Mouse (Mus musculus) CD4-positive helper T cell, adult 2 months (primary cell): ENCODE data around the gene Ppp4r1.

Experiments
- DNase-seq: peaks from one replicate; pipeline ENCODE4 v3.0.0-alpha.2; 2012; ENCODE audit warnings: low read depth, missing footprints, low spot score

Gene Ppp4r1

DNA sequence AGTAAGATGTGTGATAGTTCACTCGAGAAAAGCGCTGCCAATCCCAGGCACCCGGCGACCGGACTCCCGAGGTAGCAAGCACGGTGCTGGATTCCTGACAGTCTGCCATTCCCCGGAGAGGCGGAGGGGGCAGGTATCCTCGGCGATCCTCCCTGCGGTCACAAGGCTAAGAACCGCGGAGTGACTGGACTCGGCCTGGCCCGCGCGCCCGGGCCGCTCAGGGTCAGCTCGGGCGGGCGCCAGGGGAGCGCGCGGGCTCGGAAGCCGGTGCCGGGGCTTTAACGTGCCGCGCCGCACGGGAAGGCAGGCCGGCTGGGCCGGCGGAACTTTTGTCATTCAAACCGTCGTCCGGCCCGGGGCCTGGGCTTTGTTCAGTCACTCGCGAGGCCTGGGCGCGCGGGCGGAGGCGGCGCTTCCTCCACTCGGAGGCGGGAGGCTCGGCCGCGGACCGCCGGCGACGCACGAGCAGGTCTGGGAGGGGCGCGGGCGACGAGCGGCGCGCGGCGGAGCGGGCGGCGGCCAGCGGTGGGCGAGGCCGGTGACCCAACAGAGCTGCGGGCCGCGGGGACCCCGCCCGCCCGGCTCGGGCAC, at the start of gene Ppp4r1:
Ppp4r1 (plus strand) TSS at position 23 of the 591 bp plus-strand sequence.
- peak; percentile 70 for DNase-seq

DNA sequence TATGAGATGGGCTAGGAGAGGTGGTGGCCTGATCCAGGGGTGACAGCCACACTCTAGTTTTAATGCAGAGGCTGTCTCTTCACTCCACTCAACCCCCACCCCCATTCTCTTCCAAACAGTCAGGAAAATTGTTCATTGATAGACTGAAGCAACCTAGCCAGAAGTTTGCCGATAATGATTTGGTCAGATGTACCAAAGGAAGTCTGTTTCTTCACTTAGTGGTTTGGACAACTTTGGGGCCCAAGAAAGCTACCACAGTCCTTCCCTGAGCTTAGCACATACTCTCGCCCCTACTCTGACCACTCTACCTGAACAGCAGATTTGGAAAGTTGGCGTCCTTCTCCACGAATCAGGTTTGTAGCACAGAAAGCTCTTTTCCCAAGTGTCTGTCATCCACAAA, 49.7 kb upstream of the Ppp4r1 start:
- no peak for DNase-seq

DNA sequence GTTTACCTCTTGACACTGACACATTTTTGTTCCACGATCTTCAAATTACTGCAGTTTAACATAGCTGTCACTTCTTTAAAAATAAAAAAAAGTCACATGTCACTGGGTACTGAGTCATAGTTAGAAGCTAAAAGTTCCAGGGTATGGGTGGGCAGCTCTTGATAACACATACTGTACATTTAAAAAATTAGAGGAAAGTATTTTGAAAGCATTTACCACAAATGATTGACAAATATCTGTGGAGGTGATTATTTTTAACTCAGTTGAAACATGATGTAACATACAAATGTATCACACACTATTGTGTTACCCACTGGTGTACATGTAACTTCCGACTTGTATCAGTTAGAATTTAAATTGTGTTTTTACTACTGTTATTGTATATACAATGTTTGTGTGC, 47.3 kb upstream of the Ppp4r1 start:
- no peak for DNase-seq

GRCm38 (mm10) chr17:65737175-65737574, 45.2 kb upstream of the Ppp4r1 start:
- no peak for DNase-seq

DNA sequence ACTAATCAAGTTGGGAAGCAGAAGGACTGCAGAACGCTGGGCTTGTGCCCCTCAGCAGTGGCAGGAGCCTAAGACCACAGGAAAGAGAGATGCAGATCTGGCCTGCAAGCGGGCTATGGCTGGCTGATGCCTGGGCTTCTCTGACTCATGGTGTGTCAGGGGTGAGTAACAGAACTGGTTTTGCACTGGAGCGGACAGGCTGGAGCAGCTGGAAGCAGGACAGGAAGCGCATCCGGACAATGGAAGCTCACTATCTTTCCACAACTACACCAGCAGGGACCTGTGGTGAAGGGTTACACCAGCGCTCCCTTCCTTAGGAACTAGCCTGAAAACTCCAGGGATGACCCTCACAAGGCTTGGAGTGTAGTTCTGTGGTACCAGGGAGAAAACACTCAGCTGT, 44.8 kb upstream of the Ppp4r1 start:
- no peak for DNase-seq

- DNase-seq = no peak
Observed at GRCm38 (mm10) chr17:65739874-65740725, 42.3 kb upstream of the Ppp4r1 start.

- peak; percentile 16 for DNase-seq
Observed at GRCm38 (mm10) chr17:65741565-65741964, 40.8 kb upstream of the Ppp4r1 start.

GRCm38 (mm10) chr17:65742245-65742905, 40.0 kb upstream of the Ppp4r1 start:
- no peak for DNase-seq

DNA sequence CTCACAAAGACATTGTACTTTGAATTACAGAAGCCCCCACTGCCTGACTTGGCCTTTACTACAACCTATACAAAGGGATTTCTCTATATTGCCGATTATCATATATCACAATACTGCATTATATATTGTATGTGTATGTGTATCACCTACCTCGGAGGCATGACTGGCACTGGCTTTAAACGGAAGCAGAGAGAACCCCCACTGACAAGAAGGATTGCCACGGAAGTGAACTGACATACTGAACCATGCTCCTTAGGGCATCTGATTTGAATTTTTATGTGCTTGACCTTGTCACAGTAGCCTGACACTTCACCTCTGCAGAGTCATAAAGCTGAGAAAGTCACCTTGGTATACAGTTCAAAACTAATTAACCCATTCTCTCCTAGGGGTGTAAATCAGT, 39.4 kb upstream of the Ppp4r1 start:
- DNase-seq = no peak

- no peak for DNase-seq
Observed at GRCm38 (mm10) chr17:65743664-65744330, 38.6 kb upstream of the Ppp4r1 start.

- no peak for DNase-seq
Observed at GRCm38 (mm10) chr17:65746314-65746713, 36.1 kb upstream of the Ppp4r1 start.

GRCm38 (mm10) chr17:65748997-65749396, 33.4 kb upstream of the Ppp4r1 start:
- no peak for DNase-seq

- no peak for DNase-seq
Observed at GRCm38 (mm10) chr17:65749803-65750202, 32.6 kb upstream of the Ppp4r1 start.

GRCm38 (mm10) chr17:65750301-65750700, 32.1 kb upstream of the Ppp4r1 start:
- DNase-seq = no peak

DNA sequence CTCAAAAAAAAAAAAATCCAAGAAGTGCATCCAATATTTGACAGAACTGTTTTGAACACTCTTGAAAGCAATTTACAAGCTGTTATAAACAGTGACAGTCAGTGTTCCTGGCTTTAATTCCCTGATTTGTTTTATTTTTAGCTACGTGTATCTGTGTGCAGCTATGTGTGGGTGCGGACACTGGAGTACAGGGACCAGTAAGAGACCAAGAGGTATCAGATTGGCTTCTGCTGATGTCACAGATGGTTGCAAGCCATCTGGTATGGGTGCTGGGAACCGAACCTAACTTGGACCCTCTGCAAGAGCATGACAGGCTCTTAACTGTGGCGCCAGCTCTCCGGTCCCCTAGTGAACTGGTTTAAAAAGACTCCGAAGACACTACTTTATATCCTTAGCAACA, 29.2 kb upstream of the Ppp4r1 start:
- no peak for DNase-seq

- DNase-seq = no peak
Observed at GRCm38 (mm10) chr17:65755857-65756256, 26.5 kb upstream of the Ppp4r1 start.

DNA sequence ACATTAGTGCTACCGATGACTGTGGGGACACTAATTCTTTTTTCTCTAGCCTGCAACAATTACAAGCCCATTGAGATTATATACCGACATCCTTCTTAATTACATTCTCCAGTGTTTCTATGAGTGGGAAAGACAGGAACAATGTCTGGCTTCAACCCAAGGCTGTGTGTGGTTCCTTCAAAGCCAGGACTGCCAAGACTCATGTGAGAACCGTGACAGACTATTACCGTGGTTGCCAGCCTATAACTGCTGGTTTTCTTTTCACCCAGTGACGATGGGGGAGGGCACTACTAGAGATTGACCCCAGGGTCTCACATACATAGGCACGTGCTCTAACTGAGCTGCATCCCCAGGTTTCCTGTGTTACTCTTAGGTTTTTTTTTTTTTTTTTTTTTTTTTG, 25.2 kb upstream of the Ppp4r1 start:
- no peak for DNase-seq

GRCm38 (mm10) chr17:65763221-65763620, 19.2 kb upstream of the Ppp4r1 start:
- no peak for DNase-seq

DNA sequence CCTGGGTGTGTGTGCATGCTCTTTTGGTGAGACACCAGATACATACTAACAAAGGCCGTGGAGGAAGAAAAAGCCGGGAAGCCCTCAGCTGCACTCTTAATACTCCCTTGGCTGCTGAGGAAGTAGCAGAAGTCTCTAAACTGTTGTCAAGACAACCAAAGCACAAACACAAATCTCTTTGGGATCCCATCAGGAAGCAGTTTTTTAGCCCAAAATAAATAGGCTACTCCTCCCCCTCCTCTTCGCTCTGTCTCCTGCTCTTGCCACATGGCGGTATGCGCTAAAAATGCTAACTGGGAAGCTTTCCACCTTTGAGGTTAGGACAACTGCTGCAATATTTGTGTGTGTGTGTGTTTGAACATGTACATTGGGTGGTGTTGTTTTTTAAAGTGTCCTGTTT, 13.9 kb upstream of the Ppp4r1 start:
- no peak for DNase-seq

DNA sequence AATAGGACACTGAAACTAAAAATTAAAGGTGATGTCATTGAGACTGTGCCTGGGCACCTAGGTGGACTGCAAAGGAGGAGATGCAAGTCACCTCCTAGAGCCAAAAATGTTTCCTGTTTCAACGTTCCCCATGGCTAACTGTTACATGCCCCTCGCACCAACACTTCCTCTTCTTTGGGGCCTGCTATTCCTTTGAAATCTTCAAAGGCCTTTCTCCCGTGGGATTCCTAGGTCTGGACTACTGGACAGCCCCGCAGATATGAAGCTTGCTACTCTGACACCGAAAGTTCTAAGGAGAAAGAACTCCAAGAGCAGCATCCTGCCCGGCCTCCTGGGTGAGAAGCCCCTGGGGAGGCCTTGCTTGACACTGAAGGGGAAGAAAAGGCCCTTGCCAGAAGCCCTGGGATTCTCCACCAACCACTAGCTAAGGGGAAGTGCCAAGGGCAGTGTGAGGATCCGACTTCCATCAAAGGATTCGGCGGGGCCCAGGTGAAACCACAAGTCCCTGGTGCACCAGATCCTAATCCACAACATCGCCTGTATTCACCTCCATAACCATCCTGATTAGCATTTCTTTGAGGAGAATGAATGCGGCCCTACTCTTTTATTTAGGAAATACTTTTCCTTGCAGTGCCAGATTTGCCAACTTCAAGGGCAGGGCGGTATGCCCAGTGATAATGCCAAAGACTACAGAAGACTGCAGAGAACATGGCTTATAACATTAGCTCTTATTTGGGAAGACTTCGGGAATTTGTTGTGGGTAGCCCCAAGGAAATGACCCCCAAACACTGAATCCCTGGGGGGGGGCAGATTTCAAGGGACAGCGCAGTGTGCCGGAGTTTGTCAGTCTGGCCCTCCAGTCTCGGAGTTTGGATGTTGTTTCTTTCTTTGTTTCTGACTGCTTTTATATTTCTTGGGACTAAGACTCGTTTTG, 11.1 kb upstream of the Ppp4r1 start:
- DNase-seq = no peak
